Mouse (Mus musculus) thymus, postnatal 4 days (tissue): ENCODE data around the gene 1500009L16Rik.

Experiments used
- DNase-seq: peaks from one replicate; pipeline ENCODE4 v3.0.0; 2021

1500009L16Rik gene

GRCm38 (mm10) chr10:83763891-83764290 is 41.2 kb downstream of the 1500009L16Rik start:
- DNase-seq, result no peak

- DNase-seq, result no peak
Observed at GRCm38 (mm10) chr10:83766882-83767281, 44.2 kb downstream of the 1500009L16Rik start.

- DNase-seq, result peak; percentile 68
Observed at GRCm38 (mm10) chr10:83776272-83776878, 53.7 kb downstream of the 1500009L16Rik start.

GRCm38 (mm10) chr10:83777253-83777652 is 54.6 kb downstream of the 1500009L16Rik start:
- DNase-seq, result no peak

- no peak for DNase-seq
Observed at GRCm38 (mm10) chr10:83781854-83782253, 59.2 kb downstream of the 1500009L16Rik start.

GRCm38 (mm10) chr10:83782371-83783120 is 59.9 kb downstream of the 1500009L16Rik start:
- DNase-seq, result no peak

GRCm38 (mm10) chr10:83785003-83785402 is 62.3 kb downstream of the 1500009L16Rik start:
- DNase-seq, result peak; percentile 50

GRCm38 (mm10) chr10:83785627-83786392 is 63.1 kb downstream of the 1500009L16Rik start:
- no peak for DNase-seq

- DNase-seq, result no peak
Observed at GRCm38 (mm10) chr10:83795088-83795487, 72.4 kb downstream of the 1500009L16Rik start.

- DNase-seq, result no peak
Observed at GRCm38 (mm10) chr10:83795500-83795899, 72.8 kb downstream of the 1500009L16Rik start.

- no peak for DNase-seq
Observed at GRCm38 (mm10) chr10:83804021-83804420, 81.4 kb downstream of the 1500009L16Rik start.

GRCm38 (mm10) chr10:83805201-83805718 is 82.6 kb downstream of the 1500009L16Rik start:
- no peak for DNase-seq

- no peak for DNase-seq
Observed at GRCm38 (mm10) chr10:83807251-83807650, 84.6 kb downstream of the 1500009L16Rik start.
